Mouse (Mus musculus) hindbrain, embryonic 16.5 days (tissue): Measurements from ENCODE around the gene Itgam. TPM values are rescaled to one million over a fixed set of nuclear protein-coding genes. Genes with fewer than 3 reads are reported as not detected.
"Not testable (repeated sequence)": the region's sequence is repeated elsewhere in the genome, so short reads cannot be mapped to it uniquely, and the experiment has no call there.

Source experiments
- ATAC-seq: fragments of 200-750 bp; cut with Nextera tagmentation; 2 replicates; pipeline ENCODE4 v1.8.0; 2017; ENCODE audit warnings: moderate TSS enrichment, moderate library complexity
- H3K27ac ChIP-seq: fragments of 300-500 bp; sonication (generic); 2 replicates; pipeline ENCODE4 v1.5.1; 2014; ENCODE audit warnings: low read depth, mild to moderate bottlenecking, control low read depth, low read length, moderate library complexity
- H3K27me3 ChIP-seq: fragments of 300-500 bp; sonication (generic); replicated peaks from 2 replicates; pipeline ENCODE4 v1.6.1; 2014; ENCODE audit warnings: low read length; ENCODE audit not compliant: control insufficient read depth, insufficient read depth
- H3K36me3 ChIP-seq: fragments of 300-500 bp; sonication (generic); 2 replicates; pipeline ENCODE4 v1.6.1; 2014; ENCODE audit warnings: mild to moderate bottlenecking, low read length, moderate library complexity, mixed read lengths; ENCODE audit not compliant: control insufficient read depth, insufficient read depth
- H3K4me1 ChIP-seq: fragments of 300-500 bp; sonication (generic); 2 replicates; pipeline ENCODE4 v1.6.1; 2014; ENCODE audit warnings: low read depth, low read length; ENCODE audit not compliant: control insufficient read depth, insufficient read depth
- H3K4me2 ChIP-seq: fragments of 300-500 bp; sonication (generic); 2 replicates; pipeline ENCODE4 v1.6.1; 2014; ENCODE audit warnings: mild to moderate bottlenecking, low read length, control low read depth, moderate library complexity
- H3K4me3 ChIP-seq: fragments of 300-500 bp; sonication (generic); 2 replicates; pipeline ENCODE4 v1.5.1; 2014; ENCODE audit warnings: mild to moderate bottlenecking, low read length, control low read depth, moderate library complexity
- H3K9ac ChIP-seq: fragments of 300-500 bp; sonication (generic); 2 replicates; pipeline ENCODE4 v1.6.1; 2014; ENCODE audit warnings: low read depth, mild to moderate bottlenecking, control low read depth, low read length, moderate library complexity
- H3K9me3 ChIP-seq: fragments of 300-500 bp; sonication (generic); 2 replicates; pipeline ENCODE4 v1.6.1; 2014; ENCODE audit warnings: mild to moderate bottlenecking, low read length, moderate library complexity; ENCODE audit not compliant: control insufficient read depth
- WGBS: fragments of 180-500 bp; shearing (Covaris S2); extraction: QIAGEN DNeasy Blood & Tissue Kit; methylation state at CpG from one replicate; pipeline ENCODE4 v1.1.7; 2014; 5-methylcytosine and 5-hydroxymethylcytosine counted together
- polyA plus RNA-seq: library from polyadenylated mRNA; unstranded; fragments of >200 nt; fragmentation: Nextera tagmentation; extraction: Ambion mirVana; gene quantifications from 2 replicates; pipeline ENCODE4 v1.2.1, GENCODE M21; 2015

Itgam gene
- polyA plus RNA-seq, 1 experiment from 2014 or later = 0.94 TPM

GRCm38 (mm10) chr7:128139611-128140010, 77.2 kb downstream of the Itgam start:
- no peak for ATAC-seq
- H3K9ac ChIP-seq = no peak overlapping the region
- H3K27ac ChIP-seq = no peak overlapping the region
- H3K4me3 ChIP-seq = no peak overlapping the region
- H3K4me1 ChIP-seq = no peaks in the 10 kb centered on the region
- no peaks in the 10 kb centered on the region for H3K36me3 ChIP-seq
- no peaks in the 10 kb centered on the region for H3K9me3 ChIP-seq
- 93% methylated on average over 6 of the region's 6 CpGs for WGBS
- H3K4me2 ChIP-seq = no peak overlapping the region
- no peaks in the 10 kb centered on the region for H3K27me3 ChIP-seq

GRCm38 (mm10) chr7:128150970-128151369, 88.5 kb downstream of the Itgam start:
- H3K9ac ChIP-seq = no peak overlapping the region
- ATAC-seq = no peak
- WGBS = 86% methylated on average over 8 of the region's 8 CpGs
- no peak overlapping the region for H3K4me3 ChIP-seq
- no peaks in the 10 kb centered on the region for H3K36me3 ChIP-seq
- H3K9me3 ChIP-seq = no peaks in the 10 kb centered on the region
- H3K27ac ChIP-seq = no peak overlapping the region
- H3K4me2 ChIP-seq = no peak overlapping the region
- no peaks in the 10 kb centered on the region for H3K4me1 ChIP-seq
- no peaks in the 10 kb centered on the region for H3K27me3 ChIP-seq

- Histone ChIP-seq H3K27ac (no peak within 1 kb of the TSS), H3K4me3 (no peak within 1 kb of the TSS), H3K36me3 (no peaks in the 10 kb centered on the region), H3K4me2 (no peak within 1 kb of the TSS), H3K27me3 (no peaks in the 10 kb centered on the region), H3K9me3 (no peaks in the 10 kb centered on the region), H3K9ac (no peak within 1 kb of the TSS), H3K4me1 (no peaks in the 10 kb centered on the region)
- 96% methylated on average over 21 of the region's 21 CpGs for WGBS
- ATAC-seq = no peak
Measured at GRCm38 (mm10) chr7:128154076-128154475, 91.6 kb downstream of the Itgam start, which contains the start of gene Itgad. Gene Itgad (plus strand): TSS chr7:128154376.

- ATAC-seq = no peak
Measured at GRCm38 (mm10) chr7:128154924-128155323, 92.5 kb downstream of the Itgam start.

GRCm38 (mm10) chr7:128158688-128159354, 96.4 kb downstream of the Itgam start:
- H3K36me3 ChIP-seq, H3K27ac ChIP-seq, ATAC-seq, H3K4me2 ChIP-seq, H3K9ac ChIP-seq, H3K9me3 ChIP-seq, H3K27me3 ChIP-seq, H3K4me3 ChIP-seq, H3K4me1 ChIP-seq: not testable (repeated sequence)
- 83% methylated on average over 7 of the region's 8 CpGs for WGBS

More at GRCm38 (mm10) chr7:128154924-128155323, 92.5 kb downstream of the Itgam start:
- no peak overlapping the region for H3K4me3 ChIP-seq
- H3K4me1 ChIP-seq = no peaks in the 10 kb centered on the region
- WGBS = 71% methylated on average over 10 of the region's 10 CpGs
- no peak overlapping the region for H3K27ac ChIP-seq
- H3K27me3 ChIP-seq = no peaks in the 10 kb centered on the region
- H3K9me3 ChIP-seq = no peaks in the 10 kb centered on the region
- H3K9ac ChIP-seq = no peak overlapping the region
- no peaks in the 10 kb centered on the region for H3K36me3 ChIP-seq
- H3K4me2 ChIP-seq = no peak overlapping the region

- Histone ChIP-seq H3K4me1 (no peaks in the 10 kb centered on the region), H3K4me2 (no peak overlapping the region), H3K4me3 (no peak overlapping the region), H3K9ac (no peak overlapping the region), H3K27me3 (no peaks in the 10 kb centered on the region), H3K9me3 (no peaks in the 10 kb centered on the region), H3K36me3 (no peaks in the 10 kb centered on the region), H3K27ac (no peak overlapping the region)
- no peak for ATAC-seq
- 96% methylated on average over 4 of the region's 4 CpGs for WGBS
Measured at GRCm38 (mm10) chr7:128164001-128164400, 101.6 kb downstream of the Itgam start.

GRCm38 (mm10) chr7:128166391-128166790, 104.0 kb downstream of the Itgam start:
- Histone ChIP-seq H3K4me3 (no peak overlapping the region), H3K9ac (no peak overlapping the region), H3K27me3 (no peaks in the 10 kb centered on the region), H3K4me2 (no peak overlapping the region), H3K27ac (no peak overlapping the region), H3K9me3 (no peaks in the 10 kb centered on the region), H3K4me1 (no peaks in the 10 kb centered on the region), H3K36me3 (no peaks in the 10 kb centered on the region)
- ATAC-seq = no peak
- 91% methylated on average over 7 of the region's 7 CpGs for WGBS

Other genes starting within 250 kb of the Itgam start
- 21.6 and 22.0 TPM in 2 replicates for gene Stx4a, start 238.3 kb upstream of the Itgam start, polyA plus RNA-seq
- 76.8 and 84.4 TPM in 2 replicates for gene Stx1b, start 238.1 kb upstream of the Itgam start, polyA plus RNA-seq
- 6.0 and 8.8 TPM in 2 replicates for gene Zfp646, start 186.4 kb upstream of the Itgam start, polyA plus RNA-seq
- gene Zfp668, start 185.8 kb upstream of the Itgam start, polyA plus RNA-seq = 29.5 and 35.1 TPM in 2 replicates
- 0.81 and 0.99 TPM in 2 replicates for gene Prss53, start 171.7 kb upstream of the Itgam start, polyA plus RNA-seq
- gene Gm21974, start 167.2 kb upstream of the Itgam start, polyA plus RNA-seq = not detected in 2 replicates
- gene Vkorc1, start 167.0 kb upstream of the Itgam start, polyA plus RNA-seq = 70.5 and 75.2 TPM in 2 replicates
- gene Bckdk, start 158.6 kb upstream of the Itgam start, polyA plus RNA-seq = 67.1 and 72.5 TPM in 2 replicates
- gene Kat8, start 150.1 kb upstream of the Itgam start, polyA plus RNA-seq = 42.1 and 42.3 TPM in 2 replicates
- gene Prss8, start 132.5 kb upstream of the Itgam start, polyA plus RNA-seq = 0.50 TPM in 2 replicates
- 14.3 and 14.9 TPM in 2 replicates for gene Prss36, start 115.9 kb upstream of the Itgam start, polyA plus RNA-seq
- gene Fus, start 95.2 kb upstream of the Itgam start, polyA plus RNA-seq = 275 and 318 TPM in 2 replicates
- gene Pycard, start 68.8 kb upstream of the Itgam start, polyA plus RNA-seq = 7.3 and 9.3 TPM in 2 replicates
- gene Trim72, start 58.7 kb upstream of the Itgam start, polyA plus RNA-seq = 0.27 TPM in 1 of 2 replicates, not detected in the other
- not detected in 2 replicates for gene Gm49368, start within 50 bp of the Itgam start, polyA plus RNA-seq
- 0.10 TPM in 1 of 2 replicates, not detected in the other for gene Itgax, start 66.9 kb downstream of the Itgam start, polyA plus RNA-seq
- not detected in 2 replicates for gene Itgad, start 91.7 kb downstream of the Itgam start, polyA plus RNA-seq
- gene Cox6a2, start 143.7 kb downstream of the Itgam start, polyA plus RNA-seq = 0.33 and 4.0 TPM in 2 replicates
- 12.0 and 14.1 TPM in 2 replicates for gene Armc5, start 174.7 kb downstream of the Itgam start, polyA plus RNA-seq
- 6.3 and 7.9 TPM in 2 replicates for gene 9130023H24Rik, start 175.4 kb downstream of the Itgam start, polyA plus RNA-seq
- gene Tgfb1i1, start 184.2 kb downstream of the Itgam start, polyA plus RNA-seq = 27.8 and 34.6 TPM in 2 replicates
- gene Slc5a2, start 203.0 kb downstream of the Itgam start, polyA plus RNA-seq = 0.15 TPM in 1 of 2 replicates, not detected in the other
- 22.7 and 26.9 TPM in 2 replicates for gene BC017158, start 235.5 kb downstream of the Itgam start, polyA plus RNA-seq